ENCODE assay signal across 25 mouse cellular contexts in the genomic region with DNA sequence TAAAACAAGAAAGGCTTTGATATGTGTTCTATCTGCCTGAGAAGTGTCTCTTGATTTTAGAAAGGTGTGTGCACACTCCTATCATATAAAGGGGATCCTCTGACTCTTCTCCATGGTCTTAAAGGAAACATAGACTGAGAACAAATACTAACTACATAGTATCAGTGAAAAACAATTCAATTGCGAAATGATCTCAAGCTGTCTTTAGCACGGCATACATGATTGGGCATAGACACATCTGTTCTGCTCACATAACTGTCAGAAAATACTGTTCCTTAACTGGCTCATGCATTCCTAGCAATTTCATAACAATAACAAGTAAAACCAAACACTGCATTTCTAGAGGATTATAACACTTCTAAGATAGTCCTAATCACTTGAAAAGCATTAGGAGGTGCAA.
DNase-seq lines count a peak whose midpoint lies in the region; ATAC-seq and TF ChIP-seq lines count a peak whose summit lies in the region.
"Had no signal": no experiment of that assay in that cellular context is flagged by ENCODE, and none has a peak within 500 bp of the region (broad histone marks: within the 10 kb centered on the region; RNA-seq: fewer than 3 reads in every experiment).

No protein-coding gene starts in this region.

- no peak for DNase-seq in lung, adult 2 months
- peak; percentile 36 for DNase-seq in NIH3T3 (ENCODE audit: low read depth)
- DNase-seq: adrenal gland, adult 2 months; adrenal gland, postnatal 10 days; adrenal gland, postnatal 25 days; cerebellum, adult 11 months; cerebellum, adult 18-20 months; cerebellum, adult 8-10 months; cerebellum, adult 9-11 months; cerebellum, postnatal 14 days; cerebellum, postnatal 36 days had no signal

- peaks cover 3% of the 10 kb centered on the region; the same call in 1 of the 2 replicates for H3K4me1 ChIP-seq in lung, embryonic 16.5 days (replicated peaks; ENCODE audit: control insufficient read depth, insufficient read depth, low read length)
- H3K4me1 ChIP-seq in lung, adult 2 months (ENCODE audit: control insufficient read depth, insufficient read depth, low read length): no peaks in the 10 kb centered on the region
- no peaks in the 10 kb centered on the region for H3K4me1 ChIP-seq in heart, embryonic 11.5 days (ENCODE audit: control insufficient read depth, insufficient read depth, low read length)
- peaks cover 8% of the 10 kb centered on the region; the same call in 1 of the 2 replicates for H3K4me1 ChIP-seq in kidney, embryonic 16.5 days (ENCODE audit: insufficient read depth, low read length)
- H3K4me1 ChIP-seq: forebrain, embryonic 12.5 days had no signal

- no peaks in the 10 kb centered on the region for H3K79me2 ChIP-seq in C2C12 (ENCODE audit: control insufficient read depth, insufficient read depth)

- peak; percentile 61; the same call in 1 of the 2 replicates for ATAC-seq in lung, embryonic 16.5 days (ENCODE audit: low read depth)
- no peak for ATAC-seq in heart, embryonic 11.5 days (replicated peaks; ENCODE audit: insufficient number of reproducible peaks, low FRiP score, low TSS enrichment)
- no peak for ATAC-seq in kidney, embryonic 16.5 days (ENCODE audit: low FRiP score, low TSS enrichment)
- ATAC-seq: CD4-positive, CD25-positive, alpha-beta regulatory T cell, adult 4 months; forebrain, embryonic 14.5 days; forebrain, embryonic 16.5 days had no signal

- H3K36me3 ChIP-seq in lung, embryonic 16.5 days (ENCODE audit: control insufficient read depth, insufficient read depth, low read length): no peaks in the 10 kb centered on the region
- no peaks in the 10 kb centered on the region for H3K36me3 ChIP-seq in C2C12 (ENCODE audit: control insufficient read depth, insufficient read depth)
- no peaks in the 10 kb centered on the region for H3K36me3 ChIP-seq in heart, embryonic 11.5 days (ENCODE audit: control insufficient read depth, insufficient read depth, low read length)
- H3K36me3 ChIP-seq in kidney, embryonic 16.5 days (ENCODE audit: insufficient read depth, low read length): no peaks in the 10 kb centered on the region
- H3K36me3 ChIP-seq: embryonic facial prominence, embryonic 12.5 days; embryonic facial prominence, embryonic 15.5 days; forebrain, embryonic 10.5 days; forebrain, embryonic 12.5 days; G1E had no signal

- no peak overlapping the region for H3K4me2 ChIP-seq in lung, embryonic 16.5 days (ENCODE audit: low read depth, low read length)
- H3K4me2 ChIP-seq in heart, embryonic 11.5 days: no peak overlapping the region
- H3K4me2 ChIP-seq in kidney, embryonic 16.5 days (replicated peaks; ENCODE audit: low read depth, low read length): no peak overlapping the region
- H3K4me2 ChIP-seq: embryonic facial prominence, embryonic 12.5 days; embryonic facial prominence, embryonic 15.5 days; forebrain, embryonic 12.5 days had no signal

- no peaks in the 10 kb centered on the region for H3K79me3 ChIP-seq in C2C12 (ENCODE audit: low read depth)

- H3K27me3 ChIP-seq in lung, embryonic 16.5 days (ENCODE audit: control insufficient read depth, insufficient read depth, low read depth, low read length): no peaks in the 10 kb centered on the region
- H3K27me3 ChIP-seq in C2C12 (ENCODE audit: control insufficient read depth, insufficient read depth, insufficient read length): no peaks in the 10 kb centered on the region
- H3K27me3 ChIP-seq in heart, embryonic 11.5 days (ENCODE audit: control insufficient read depth, insufficient read depth, low read length): no peaks in the 10 kb centered on the region
- H3K27me3 ChIP-seq in kidney, embryonic 16.5 days (ENCODE audit: insufficient read depth, low read length): no peaks in the 10 kb centered on the region
- H3K27me3 ChIP-seq: CH12.LX; embryonic facial prominence, embryonic 12.5 days; embryonic facial prominence, embryonic 15.5 days; forebrain, embryonic 12.5 days had no signal

- H3K27ac ChIP-seq in lung, embryonic 16.5 days (ENCODE audit: low read length): no peak overlapping the region
- no peak overlapping the region for H3K27ac ChIP-seq in heart, embryonic 11.5 days (ENCODE audit: low read depth, low read length)
- H3K27ac ChIP-seq in kidney, embryonic 16.5 days (ENCODE audit: low read length): no peak overlapping the region
- H3K27ac ChIP-seq: embryonic facial prominence, embryonic 12.5 days; embryonic facial prominence, embryonic 15.5 days; forebrain, embryonic 10.5 days; forebrain, embryonic 12.5 days had no signal

- TF ChIP-seq POLR2A in lung, adult 2 months (IDR thresholded peaks at IDR 0.05; ENCODE audit: borderline replicate concordance, extremely low read depth, low read depth, low read length): no peak

- H3K4me3 ChIP-seq in lung, embryonic 16.5 days (ENCODE audit: low read length): no peak overlapping the region
- H3K4me3 ChIP-seq in lung, adult 2 months (replicated peaks; ENCODE audit: extremely low read depth, low read depth, low read length): no peak overlapping the region
- H3K4me3 ChIP-seq in C2C12 (ENCODE audit: insufficient read depth, poor library complexity, severe bottlenecking): no peak overlapping the region
- no peak overlapping the region for H3K4me3 ChIP-seq in heart, embryonic 11.5 days (ENCODE audit: low read depth, low read length)
- H3K4me3 ChIP-seq in kidney, embryonic 16.5 days (ENCODE audit: low read length): no peak overlapping the region
- H3K4me3 ChIP-seq: embryonic facial prominence, embryonic 12.5 days; embryonic facial prominence, embryonic 15.5 days; erythroblast, embryonic 14.5 days; forebrain, embryonic 10.5 days; forebrain, embryonic 12.5 days had no signal

- no peak overlapping the region for H3K9ac ChIP-seq in lung, embryonic 16.5 days (ENCODE audit: low read length)
- H3K9ac ChIP-seq in heart, embryonic 11.5 days (ENCODE audit: low read depth, low read length): no peak overlapping the region
- H3K9ac ChIP-seq in kidney, embryonic 16.5 days (replicated peaks; ENCODE audit: low read length): no peak overlapping the region
- H3K9ac ChIP-seq: embryonic facial prominence, embryonic 12.5 days; embryonic facial prominence, embryonic 15.5 days; forebrain, embryonic 12.5 days had no signal

- no peak overlapping the region for H3ac ChIP-seq in C2C12 (ENCODE audit: control insufficient read depth, insufficient read length, low read depth)

- WGBS in lung, embryonic 16.5 days: 72% methylated on average over 2 of the region's 2 CpGs
- 66% methylated on average over 2 of the region's 2 CpGs for WGBS in lung, adult 2 months
- 87% methylated on average over 2 of the region's 2 CpGs for WGBS in heart, embryonic 11.5 days (ENCODE audit: insufficient replicate concordance)
- WGBS in kidney, embryonic 16.5 days: 76% methylated on average over 2 of the region's 2 CpGs

- no peaks in the 10 kb centered on the region for H3K9me3 ChIP-seq in lung, embryonic 16.5 days (ENCODE audit: control insufficient read depth, low read length)
- no peaks in the 10 kb centered on the region for H3K9me3 ChIP-seq in heart, embryonic 11.5 days (replicated peaks; ENCODE audit: control insufficient read depth, low read length)
- no peaks in the 10 kb centered on the region for H3K9me3 ChIP-seq in kidney, embryonic 16.5 days (ENCODE audit: low read length)
- H3K9me3 ChIP-seq: embryonic facial prominence, embryonic 12.5 days; embryonic facial prominence, embryonic 15.5 days; forebrain, embryonic 10.5 days; forebrain, embryonic 12.5 days had no signal

- no peak for TF ChIP-seq CTCF in lung, adult 2 months (IDR thresholded peaks at IDR 0.05; ENCODE audit: insufficient read depth, low read length)
- TF ChIP-seq CTCF in C2C12 (IDR thresholded peaks at IDR 0.05; ENCODE audit: control insufficient read depth, insufficient read depth, insufficient read length): no peak

TF ChIP-seq in C2C12, 6 proteins besides CTCF, POLR2A, EP300 and RAD21:
- TF ChIP-seq CEBPB (IDR thresholded peaks at IDR 0.05; ENCODE audit: low read depth): peak; percentile 76
- no peak for TF ChIP-seq MAX (IDR thresholded peaks at IDR 0.05)
TF ChIP-seq in C2C12: peak in this region for 1.
